Mouse (Mus musculus) kidney, adult 18-20 months (tissue): ENCODE measurements at regions not wholly inside any gene's neighbourhood (a gene's known extent, or its start where the extent isn't known, plus 50 kb on each side); places are given as distances from the start of the nearest gene placed in this dataset.

Experiments used
- DNase-seq: peaks from one replicate; pipeline ENCODE4 v3.0.0; 2021

DNA sequence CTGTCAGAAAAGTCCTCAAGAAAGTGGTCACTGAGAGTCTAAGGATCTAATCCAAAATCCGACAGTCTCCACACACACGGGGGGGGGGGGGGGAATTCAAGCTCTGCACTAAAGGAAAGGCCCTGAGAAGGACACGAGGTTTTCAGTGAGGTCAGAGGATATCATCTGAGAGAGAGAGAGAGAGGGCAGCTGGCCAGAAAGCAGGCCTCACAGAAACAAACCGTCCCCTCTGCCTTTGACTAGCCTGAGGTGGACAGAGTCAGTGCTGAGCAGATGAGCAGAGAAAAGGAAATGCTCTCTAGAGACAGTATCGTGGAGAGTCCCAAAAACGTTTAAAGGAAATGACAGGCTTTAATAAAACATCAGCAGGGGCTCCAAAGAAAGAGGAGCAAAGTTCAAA is 282.0 kb downstream of the Gm49356 start:
- DNase-seq = no peak

DNA sequence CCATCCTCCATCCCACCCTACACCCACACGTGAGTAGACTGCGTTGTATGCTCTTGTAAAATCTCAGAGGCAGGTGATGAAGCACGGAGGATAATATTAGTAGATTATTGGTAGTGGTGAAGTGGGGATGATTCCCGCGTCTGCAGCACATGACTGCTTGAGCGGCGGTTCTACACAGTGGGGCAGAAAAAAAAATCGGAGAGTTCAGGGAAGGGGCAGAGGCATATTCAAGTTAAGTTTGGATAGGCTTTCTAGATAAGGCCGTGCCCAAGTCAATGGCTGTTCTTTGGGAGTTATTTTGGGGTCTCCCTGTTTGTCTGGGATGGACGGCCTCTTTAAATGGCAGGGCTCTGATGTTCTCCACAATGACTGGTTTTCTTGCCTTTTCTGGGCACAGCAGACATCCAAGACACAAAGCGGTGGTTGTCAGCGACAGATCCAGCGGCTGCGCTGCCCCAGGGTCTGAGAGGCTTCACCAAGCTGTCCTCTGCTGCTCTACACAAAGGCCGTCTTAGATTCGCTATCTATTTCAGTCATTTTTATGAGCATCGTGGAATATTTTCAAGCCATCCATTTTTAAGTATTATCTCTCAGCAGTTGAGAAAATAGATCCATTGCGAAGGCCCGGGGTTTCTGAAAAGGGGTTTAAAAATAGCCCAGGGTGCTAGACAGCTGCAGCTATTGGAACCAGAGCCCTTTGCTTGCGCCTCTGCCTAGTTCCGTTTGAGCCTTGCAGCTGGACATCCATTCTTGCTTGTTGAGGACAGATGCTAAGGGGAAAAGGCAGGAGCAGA is 284.6 kb downstream of the Gm49356 start:
- no peak for DNase-seq

DNA sequence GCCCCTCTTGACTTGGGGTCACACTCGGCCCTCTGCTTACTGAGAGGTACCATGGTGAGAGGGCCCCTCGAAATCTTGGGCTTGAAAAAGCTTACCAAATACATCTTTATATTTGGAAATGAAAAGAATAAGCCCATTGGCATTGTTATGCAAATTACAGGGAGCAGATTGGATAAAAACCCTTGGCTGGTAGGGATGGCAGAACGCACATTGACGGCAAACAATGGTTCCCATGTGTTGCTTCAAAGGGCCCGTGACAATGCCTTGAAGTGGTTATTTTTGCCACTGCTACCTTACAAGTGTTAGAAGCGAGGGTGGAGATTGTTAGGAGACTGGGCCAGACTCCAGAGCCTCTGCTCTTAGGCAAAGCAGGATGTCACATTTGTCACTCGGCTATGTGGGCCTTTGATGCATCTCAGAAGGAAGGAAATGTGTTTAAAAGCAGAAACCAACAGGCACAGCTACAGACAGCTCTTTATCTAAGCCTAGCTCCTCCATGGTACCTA is 285.2 kb downstream of the Gm49356 start:
- DNase-seq = no peak

DNA sequence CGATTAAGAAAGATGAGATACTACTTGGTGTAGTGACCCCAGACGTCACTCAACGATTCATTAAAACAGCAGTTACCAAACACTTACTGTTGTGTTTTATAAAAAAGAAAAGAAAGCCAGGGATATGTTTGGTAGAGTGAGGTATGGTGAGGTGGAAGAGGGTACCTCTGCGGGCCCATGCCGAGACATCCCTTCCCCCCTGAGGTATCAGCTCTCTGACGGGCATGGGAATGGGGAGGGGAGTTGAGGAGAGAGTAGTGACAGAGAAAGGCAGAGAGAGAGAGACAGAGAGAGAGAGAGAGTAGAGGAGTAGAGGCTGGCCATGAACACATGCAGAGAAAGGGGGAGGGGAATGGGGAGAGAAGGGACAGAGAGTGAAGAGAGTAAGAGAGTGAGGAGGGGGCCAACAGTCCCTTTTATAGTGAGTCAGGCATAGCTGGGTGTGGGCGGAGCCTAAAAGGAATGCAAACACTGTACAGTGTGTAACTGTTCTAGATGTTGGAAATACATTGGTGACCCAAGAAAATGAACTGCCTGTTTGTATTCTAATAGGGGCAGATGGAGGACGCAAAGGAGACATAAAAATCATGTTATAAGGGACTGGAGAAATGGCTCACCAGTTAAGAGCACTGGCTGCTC is 285.9 kb downstream of the Gm49356 start:
- no peak for DNase-seq

DNA sequence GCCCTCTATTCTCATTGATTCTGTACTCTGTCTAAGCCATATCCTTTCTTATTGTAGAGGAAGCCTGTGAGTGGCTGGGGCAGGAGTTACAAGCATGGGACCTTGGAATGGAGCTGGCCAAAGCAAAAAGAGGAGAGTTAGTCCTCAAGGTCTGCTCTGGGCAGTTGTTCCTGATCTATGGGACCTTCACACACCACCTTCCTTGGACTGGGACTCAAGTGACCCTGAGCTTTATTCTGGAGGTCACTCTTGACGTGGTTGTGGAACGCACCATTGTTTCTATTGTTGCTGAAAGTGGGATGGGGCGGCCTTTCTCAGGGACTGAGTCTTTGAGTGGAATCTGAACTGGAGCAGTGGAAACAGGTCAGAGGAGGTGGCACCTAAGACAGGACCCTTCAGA is 291.0 kb downstream of the Gm49356 start:
- DNase-seq = no peak

DNA sequence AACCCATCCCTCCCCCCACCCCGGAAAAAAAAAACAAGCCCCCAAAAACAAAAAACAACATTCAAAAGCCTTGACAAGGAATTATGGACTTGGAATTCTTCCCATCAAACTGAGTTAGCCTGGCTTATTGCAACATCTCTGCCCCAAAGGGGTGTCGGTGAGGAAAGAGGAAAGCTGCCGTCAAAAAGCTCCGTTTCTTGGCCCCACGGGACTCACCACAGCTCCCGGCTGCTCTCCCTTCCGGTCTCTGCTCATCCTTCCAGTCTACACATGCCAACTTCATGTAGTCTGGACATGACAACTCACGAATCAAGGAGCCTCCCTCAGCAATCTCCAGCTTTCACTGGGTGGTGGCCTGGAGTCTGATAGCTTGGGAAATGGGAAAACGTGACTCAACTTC is 295.4 kb downstream of the Gm49356 start:
- no peak for DNase-seq

DNA sequence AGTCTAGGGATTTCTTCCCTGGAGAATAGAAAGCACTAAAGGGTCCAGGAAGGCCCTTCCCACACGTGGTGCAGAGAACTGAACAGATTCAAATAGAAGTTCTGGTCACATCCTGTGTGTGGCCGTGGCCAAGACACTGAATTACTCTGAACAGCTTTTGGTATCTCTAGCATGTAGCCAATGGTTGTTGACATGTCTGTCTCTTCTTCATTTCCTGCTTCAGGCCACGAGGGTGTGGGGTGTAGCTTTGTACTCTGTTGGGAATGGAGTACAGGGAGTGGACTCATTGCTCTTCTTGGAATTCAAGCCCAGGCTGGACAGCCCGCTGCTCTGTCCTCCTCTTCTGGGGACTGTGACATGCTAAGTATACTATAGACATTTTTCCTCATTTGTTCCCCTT is 298.5 kb downstream of the Gm49356 start:
- no peak for DNase-seq

DNA sequence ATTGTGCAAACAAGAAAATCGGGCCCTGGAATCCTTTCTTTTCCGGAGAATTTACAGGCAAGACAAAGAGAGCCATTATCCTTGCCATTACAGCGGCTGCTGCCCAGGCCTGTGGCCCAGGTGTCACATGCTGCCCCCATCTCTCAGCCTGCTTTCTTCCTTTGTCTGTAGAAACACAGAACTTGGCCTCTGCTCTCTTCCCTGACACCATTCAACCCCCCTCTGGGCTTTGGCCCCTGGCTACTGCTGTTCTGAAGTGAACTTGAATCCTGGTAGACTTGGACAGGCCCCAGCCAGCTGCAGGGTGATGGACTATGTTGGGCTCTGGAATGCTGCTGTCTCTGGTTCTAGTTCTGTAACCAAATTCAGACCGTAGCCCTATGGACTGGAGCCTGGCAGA is 299.3 kb downstream of the Gm49356 start:
- peak; percentile 55 for DNase-seq

DNA sequence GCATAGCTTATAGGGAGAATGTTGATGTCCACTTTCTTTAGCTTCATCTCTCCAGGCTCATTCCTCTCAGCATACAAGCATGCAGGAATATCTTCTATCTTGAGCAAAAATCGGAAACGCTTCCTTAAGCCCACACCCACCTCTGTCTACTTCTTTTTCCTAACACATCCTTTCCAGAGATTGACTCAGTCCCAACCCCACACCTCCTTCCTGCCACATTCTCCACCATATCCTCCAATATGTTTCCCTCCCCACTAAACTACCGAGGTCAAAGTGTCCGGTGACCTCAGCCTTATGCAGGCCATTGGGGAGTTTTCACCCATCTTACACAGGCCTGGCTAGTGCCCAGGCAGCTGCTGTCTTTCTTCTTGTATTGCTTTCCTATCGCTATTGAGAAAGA is 301.4 kb downstream of the Gm49356 start:
- no peak for DNase-seq

DNA sequence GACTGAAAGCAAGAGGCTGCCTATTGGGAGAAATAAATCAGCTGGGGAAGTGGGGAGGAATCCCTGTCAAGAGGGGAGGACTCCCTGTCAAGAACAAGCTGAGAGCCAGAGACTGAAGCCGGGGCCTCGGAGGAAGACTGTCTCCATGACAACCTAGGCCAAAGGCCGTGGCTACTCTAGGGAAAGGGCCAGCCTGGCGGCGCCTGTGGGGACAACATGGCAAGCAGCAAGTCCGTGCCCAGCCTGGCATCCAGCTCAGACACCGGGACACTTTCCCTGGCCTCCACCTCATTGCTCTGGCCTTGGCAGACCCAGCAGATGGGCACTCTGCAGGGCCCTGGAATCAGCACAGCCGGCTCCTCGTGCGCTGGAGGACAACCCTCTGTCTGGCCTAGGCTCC is 305.3 kb downstream of the Gm49356 start:
- peak; percentile 70 for DNase-seq

DNA sequence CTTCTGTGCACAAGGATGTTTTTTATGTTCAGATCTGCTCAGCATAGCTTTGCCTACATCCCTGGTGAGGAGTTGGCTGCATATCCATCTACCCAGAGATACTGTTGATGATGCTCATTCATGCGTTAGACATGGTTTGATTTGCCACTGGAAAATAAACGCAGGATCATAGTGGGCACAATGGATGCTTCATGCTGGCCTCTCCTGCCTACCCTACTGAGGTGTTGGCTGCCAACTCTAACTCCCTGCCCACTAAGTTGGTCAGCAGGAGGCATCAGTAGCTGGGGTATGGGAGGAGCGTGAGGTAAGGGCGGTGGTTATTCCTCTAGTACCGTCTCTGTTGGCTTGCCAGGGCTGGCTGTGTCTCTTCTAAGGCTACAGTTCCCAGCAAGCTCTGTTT is 307.3 kb downstream of the Gm49356 start:
- no peak for DNase-seq

DNA sequence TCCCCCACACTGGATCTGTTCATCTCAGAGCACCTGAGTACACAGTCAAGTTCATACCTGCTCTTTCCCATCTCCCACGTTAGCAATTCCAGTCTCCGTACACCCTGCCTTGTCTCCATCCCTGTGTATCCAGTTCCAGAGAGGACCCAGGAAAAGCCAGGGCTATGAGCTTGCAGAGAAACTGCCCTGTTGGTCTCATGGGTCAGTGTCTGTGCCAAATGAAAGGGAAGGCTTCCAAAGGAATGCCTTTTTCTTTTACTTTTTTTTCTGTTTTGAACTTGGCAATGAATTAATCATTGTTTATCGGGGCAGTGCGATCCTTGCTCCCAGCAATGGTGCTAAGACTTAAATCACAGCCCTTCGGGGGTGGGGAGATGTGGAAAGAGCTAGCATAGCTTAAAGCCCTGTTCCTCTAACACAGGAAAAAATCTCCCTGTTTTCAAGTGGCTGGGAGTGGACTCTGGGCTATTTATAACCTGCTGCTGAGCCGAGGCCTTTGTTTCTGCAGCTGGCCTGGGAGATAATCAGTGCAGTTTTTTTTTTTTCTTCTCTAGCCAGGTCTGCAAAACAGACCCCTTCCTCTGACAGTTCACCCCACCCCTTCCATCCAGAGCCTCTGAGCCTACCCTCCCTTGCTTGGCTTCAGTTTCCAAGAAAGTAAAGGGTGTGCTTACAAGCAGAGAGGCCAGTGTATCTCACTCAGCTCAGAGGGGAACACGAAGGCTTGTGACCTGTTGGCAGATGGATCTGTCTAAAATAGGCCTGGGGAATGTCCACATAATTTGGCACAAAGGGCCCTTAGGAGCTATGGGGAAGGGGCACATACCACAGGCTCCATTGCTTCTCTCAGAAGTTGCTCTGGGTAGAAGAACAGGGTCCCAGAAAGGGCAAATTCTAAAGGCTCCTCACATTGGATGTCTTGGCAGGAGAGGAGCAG is 308.6 kb downstream of the Gm49356 start:
- DNase-seq = peak; percentile 71

DNA sequence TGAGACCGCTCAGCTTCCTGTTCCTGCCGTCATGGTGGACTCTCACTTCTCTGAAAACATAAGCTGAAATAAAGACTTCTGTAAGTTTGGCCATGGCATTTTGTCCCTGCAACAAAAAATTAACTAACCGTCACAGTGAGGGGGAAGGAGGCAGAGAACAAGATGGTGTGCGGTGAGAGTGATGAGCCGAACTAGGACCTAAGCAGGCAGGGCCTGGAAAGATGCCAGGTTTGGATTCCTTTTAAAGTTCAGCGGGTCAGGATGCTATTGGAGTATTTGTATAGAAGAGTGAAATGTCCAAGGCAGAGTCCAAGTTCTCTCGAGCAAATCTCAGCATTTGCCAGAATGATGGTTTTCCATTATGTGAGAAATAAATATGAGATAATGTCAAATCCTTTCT is 312.3 kb downstream of the Gm49356 start:
- DNase-seq = no peak

DNA sequence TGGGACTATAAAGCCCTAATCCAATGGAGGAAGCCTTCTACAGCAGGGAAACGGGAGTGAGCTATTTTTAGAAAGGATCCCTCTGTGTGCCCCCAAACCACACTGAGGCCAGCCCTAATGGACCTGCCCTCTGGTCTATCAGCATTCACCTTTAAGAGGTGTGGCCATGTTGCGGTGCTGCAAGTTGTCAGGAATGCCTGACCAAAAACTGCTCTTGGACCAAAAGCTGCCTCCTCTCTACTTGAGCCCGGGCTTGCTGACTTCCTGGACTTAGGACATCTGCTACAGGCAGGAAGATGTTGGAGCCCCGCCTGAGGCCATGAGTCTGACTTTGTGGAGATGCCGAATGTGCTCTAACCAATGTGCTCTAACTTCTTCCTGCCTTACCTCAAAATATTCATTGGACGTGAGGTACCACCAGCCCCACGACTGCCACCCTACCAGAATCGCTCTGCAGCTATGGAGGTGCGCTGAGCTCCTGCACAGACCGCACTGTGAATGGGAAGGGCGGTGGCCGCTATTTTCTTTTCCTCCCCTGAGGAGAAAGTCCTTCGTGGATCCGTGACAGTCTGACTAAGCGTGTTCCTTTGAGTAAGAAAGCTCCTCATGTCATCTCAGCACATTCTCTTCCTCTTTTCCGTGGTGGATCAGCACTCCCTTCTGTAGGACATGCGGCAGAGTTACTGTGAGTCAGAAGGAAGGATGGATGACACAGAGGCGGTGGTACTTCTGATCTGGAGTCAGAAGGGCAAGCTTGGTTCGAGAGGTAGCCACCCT is 313.0 kb downstream of the Gm49356 start:
- DNase-seq = no peak

DNA sequence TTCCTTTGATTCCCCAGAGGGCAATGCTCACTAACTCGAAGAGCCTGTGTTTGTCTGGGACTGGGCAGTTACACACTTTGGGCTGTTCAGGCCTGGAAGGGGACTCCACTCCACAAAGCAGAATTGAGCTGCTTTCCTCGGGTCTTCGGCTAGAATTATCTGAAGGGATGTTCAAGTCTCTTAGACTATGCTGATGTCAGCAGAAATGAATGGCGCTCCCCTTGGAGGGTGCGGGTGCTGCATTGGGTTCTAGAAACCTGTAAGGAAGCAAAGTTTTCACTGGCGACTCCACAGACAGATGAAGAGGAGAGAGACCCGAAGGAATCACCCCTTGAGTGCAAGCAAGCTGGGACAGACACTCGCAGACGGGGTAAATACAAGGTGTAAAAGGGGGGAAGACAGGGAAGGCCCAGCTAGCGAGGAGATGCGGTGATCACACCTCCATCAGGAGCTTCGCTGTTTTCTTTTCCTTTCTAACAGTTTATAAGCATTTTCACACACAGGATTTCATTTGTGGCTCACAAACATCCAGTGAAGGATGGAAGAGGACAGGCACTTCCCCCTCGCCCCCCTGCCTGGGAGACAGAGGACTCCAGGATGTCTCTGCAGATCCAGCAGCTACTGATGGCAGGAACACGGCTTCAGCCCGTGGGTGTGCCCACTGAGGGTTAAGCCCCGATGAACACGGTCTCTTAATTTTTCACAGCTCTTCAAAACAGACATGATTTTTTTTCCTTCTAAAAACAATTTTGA is 314.2 kb downstream of the Gm49356 start:
- no peak for DNase-seq

DNA sequence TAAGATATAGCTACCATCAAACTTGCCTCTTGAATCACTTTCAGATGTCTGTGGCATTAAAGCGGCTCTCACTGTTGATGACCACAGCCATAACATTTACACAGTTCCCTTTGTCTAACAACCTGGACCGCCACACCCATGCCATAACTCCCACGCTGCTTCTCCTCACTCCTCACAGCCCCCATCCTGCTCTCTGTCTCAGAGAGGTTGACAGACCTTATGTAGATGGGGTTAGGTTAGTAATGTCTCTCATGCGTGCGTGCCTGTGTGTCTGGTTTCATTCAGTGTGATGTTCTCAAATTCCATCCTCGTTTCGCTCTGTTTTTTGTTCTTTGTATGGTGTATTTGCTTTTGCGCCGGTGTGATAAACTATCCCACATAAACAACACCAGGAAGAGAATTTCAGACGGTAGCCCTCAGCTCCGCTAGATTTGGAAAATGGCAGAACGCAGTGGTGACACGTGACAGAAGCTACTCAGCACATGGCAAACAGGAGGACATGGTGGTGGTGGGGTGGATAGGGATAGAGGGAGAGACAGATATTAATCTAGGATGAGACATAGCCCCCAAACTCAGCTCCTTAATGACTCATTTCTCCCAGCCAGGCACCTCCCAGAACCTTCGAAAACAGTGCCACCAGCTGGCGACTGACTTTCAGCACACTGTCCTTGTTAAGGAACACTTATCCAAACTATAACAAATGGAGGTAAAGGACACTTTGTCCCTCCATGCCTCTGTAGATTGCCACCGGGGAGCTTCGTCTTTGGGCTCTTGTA is 314.9 kb downstream of the Gm49356 start:
- DNase-seq = peak; percentile 52

DNA sequence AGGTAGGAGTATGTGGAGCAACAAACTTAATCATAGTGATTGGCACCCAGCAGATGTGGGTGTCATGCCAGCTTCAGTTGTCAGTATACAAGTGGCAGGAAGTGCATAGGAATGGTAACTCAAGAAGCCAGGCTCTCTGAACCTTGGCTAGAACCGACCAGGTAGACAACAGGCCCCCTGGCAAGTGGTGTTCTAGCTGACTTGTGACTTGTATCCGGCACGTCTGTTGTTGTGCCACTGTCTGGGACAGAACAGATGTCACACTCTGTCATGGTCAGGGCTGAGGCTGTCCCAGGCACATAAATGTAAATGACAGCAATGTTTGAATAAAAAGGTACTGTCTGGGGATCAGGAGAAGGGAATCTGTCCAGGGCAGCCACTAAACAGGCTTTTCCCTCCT is 316.0 kb downstream of the Gm49356 start:
- DNase-seq = no peak

DNA sequence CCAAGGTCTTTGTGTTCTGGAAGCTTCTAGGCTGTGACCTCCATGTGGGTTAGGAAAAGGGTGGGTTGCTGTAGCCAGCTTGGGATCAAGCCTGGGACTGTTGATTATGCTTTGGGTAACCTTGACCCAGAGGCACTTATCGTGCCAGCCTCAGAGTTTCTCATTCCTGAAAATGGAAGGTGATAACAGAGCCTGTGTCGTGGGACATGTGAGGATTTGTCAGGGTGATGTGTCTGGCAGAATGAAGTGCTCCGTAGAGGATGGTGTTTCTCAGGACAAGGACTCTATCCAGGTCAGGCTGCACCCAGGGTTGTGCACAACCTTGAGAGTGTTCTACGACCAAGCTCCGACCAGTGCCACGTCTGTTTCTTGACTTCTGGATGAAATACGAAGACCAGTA is 316.4 kb downstream of the Gm49356 start:
- no peak for DNase-seq

DNA sequence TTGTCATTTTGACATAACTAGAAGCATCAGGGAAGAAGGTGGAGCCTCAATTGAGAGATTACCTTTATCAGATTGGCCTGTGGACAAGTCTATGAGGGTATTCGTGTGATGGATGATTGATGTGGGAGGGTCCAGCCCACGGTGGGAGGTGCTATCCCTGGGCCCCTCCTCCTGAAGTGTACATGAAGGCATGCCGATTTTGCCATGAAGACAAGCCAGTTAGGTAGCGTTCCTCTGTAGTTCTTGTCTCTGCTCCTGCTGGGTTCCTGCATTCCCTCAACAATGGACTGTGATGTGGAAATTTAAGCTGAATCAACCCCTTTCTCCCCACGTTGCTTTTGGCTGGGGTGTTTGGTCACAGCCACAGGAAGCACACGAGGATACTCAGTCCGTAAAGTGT is 317.5 kb downstream of the Gm49356 start:
- DNase-seq = no peak

DNA sequence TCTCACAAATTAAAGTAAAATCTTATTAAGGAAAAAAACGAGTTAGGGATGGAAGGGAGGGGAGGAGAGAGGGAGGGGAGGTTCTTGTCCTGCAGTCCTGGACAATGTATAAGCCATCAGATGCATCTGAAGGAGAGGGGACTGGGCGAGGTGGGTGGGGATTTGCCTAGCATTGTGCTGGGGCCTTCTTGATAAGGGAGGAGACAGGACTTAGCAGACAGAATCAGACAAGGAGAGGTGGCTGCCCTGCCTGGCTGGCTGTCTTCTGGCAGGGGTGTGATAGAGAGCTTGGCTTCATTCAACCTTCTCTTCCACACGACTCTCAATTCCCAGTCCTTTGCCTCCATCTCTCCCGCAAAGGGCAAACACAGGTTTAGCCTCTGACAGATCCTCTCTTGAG is 318.9 kb downstream of the Gm49356 start:
- no peak for DNase-seq

DNA sequence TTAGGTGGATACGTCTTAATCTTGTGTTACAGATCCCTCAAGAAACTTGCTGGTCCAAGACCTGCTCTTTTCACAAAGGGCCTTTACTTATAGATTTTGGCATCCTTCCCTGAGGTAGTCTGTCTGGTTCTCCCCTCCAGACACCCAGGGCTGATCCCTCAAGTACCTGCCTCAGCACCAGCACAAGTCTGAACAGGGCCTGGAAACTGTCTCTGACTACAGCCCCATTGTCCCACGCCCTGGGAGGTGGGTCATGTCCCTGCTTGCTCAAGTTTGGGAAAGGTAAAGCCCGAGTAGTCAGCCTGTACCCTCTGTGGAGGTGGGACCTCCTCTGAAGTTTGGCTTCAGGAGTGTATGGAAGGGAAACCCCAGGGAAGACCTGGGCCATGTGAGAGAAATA is 323.3 kb downstream of the Gm49356 start:
- DNase-seq = no peak
